ENCODE assay signal across 23 mouse cellular contexts in the genomic region with DNA sequence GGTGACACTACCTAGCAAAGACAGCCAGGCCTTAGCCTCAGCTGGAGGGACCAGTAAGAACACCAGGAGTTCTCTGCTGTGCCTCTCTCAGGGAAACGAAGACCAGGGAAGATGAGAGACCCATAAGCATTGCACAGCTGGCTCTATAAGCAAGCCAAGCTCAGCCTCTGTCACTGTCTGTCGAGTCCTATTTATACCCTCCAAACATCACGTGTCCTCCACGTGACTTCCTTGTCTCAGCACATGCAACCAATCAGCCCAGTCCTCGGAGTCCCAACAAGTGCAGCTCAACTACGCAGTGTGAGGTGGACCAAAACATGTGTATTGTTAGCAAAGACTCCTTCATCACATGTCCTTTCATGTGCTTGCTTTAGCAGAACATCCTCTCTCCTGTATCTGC. TPM values are rescaled to one million over a fixed set of nuclear protein-coding genes. Genes with fewer than 3 reads are reported as not detected.
"Had no signal": no experiment of that assay in that cellular context is flagged by ENCODE, and none has a peak within 500 bp of the region (broad histone marks: within the 10 kb centered on the region; RNA-seq: fewer than 3 reads in every experiment).

No protein-coding gene starts in this region.

- H3K27ac ChIP-seq: midbrain, embryonic 10.5 days; midbrain, embryonic 12.5 days; neural tube, embryonic 13.5 days; neural tube, embryonic 15.5 days; stomach, embryonic 15.5 days; stomach, postnatal 0 days had no signal

- H3K4me3 ChIP-seq: midbrain, embryonic 10.5 days; midbrain, embryonic 12.5 days; myocyte; neural tube, embryonic 13.5 days; neural tube, embryonic 15.5 days; stomach, embryonic 15.5 days had no signal

- H3K9ac ChIP-seq: lung, embryonic 14.5 days; midbrain, embryonic 12.5 days; neural tube, embryonic 13.5 days; neural tube, embryonic 15.5 days; stomach, embryonic 15.5 days had no signal

- H3K36me3 ChIP-seq: midbrain, embryonic 10.5 days; midbrain, embryonic 12.5 days; neural tube, embryonic 13.5 days; neural tube, embryonic 15.5 days; stomach, embryonic 15.5 days had no signal

- DNase-seq: lung, adult 18-20 months; lung, embryonic 14.5 days; lung, postnatal 10 days; lung, postnatal 4 days; midbrain, embryonic 14.5 days; retina, postnatal 1 day; right cerebral cortex, adult 18-20 months; right cerebral cortex, postnatal 25 days; right cerebral cortex, postnatal 4 days; thymus, adult 2 months; thymus, postnatal 25 days; thymus, postnatal 4 days had no signal

- H3K4me1 ChIP-seq: stomach, embryonic 15.5 days had no signal

- H3K9me3 ChIP-seq: midbrain, embryonic 10.5 days; midbrain, embryonic 12.5 days; neural tube, embryonic 13.5 days; neural tube, embryonic 15.5 days; stomach, embryonic 15.5 days had no signal

- ATAC-seq: midbrain, embryonic 16.5 days had no signal

- H3K27me3 ChIP-seq: midbrain, embryonic 12.5 days; neural tube, embryonic 13.5 days; neural tube, embryonic 15.5 days; stomach, embryonic 15.5 days had no signal

- H3K4me2 ChIP-seq: lung, embryonic 14.5 days; midbrain, embryonic 12.5 days; neural tube, embryonic 13.5 days; neural tube, embryonic 15.5 days; stomach, embryonic 15.5 days had no signal

RNA-seq across cellular contexts. Expression of gene D430041D05Rik, which starts 28.0 kb away (rescaled TPM):
- total RNA-seq: megakaryocyte, adult 5-6 weeks; megakaryocyte-erythroid progenitor cell, adult 5-6 weeks had no signal
- polyA plus RNA-seq: liver, embryonic 16.5 days had no signal
